ENCODE assay signal across 9 mouse cellular contexts in the genomic region with DNA sequence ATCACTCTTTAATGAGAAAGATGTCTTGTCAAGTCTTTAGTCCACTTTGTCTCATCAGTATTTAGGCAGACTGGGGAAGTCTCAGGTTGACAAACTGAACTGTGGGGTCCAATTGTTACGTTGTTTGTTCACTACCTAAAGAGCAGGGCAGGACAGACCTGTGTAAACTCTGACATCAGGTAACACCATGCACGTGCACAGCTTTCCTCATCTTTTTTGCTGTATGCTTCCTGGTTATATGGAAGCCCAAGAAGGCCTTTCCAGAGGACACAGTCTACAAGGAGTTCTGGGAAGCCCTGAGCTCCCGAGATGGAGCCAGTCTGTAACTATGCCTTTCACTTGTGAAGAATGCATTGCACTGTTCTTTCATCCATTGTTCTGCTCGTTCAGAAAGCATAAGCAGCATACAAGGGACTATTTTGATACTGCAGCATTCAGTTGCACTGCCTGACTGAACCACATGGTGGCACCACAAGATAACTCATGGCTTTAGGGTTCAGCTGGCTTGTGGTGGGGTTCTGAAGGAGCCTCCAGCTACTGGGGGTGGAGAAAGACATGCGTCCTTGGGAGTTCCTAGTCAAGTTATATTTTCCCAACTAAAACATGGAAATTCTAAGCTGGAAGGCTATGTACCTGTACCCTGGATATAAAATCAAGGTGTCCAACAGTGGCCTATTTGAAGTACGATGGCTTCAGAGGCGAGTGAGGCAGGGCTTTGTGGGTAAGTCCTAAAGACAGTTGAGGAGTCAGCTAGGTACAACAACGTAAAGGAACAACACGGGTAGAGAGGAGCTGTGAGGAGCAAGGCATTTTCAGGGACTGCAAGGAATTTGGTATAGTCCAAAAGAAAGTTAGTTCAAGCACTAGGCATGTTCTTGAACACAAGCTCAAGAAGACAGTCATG. TPM values are rescaled to one million over a fixed set of nuclear protein-coding genes. Genes with fewer than 3 reads are reported as not detected.
A peak's percentile ranks its signal among the peaks of the same experiment; 100 is the strongest.
DNase-seq lines count a peak whose midpoint lies in the region; ATAC-seq and TF ChIP-seq lines count a peak whose summit lies in the region.
"Had no signal": no experiment of that assay in that cellular context is flagged by ENCODE, and none has a peak within 500 bp of the region (broad histone marks: within the 10 kb centered on the region; RNA-seq: fewer than 3 reads in every experiment).

No protein-coding gene starts in this region.

- TF ChIP-seq CTCF in cerebellum, adult 2 months (IDR thresholded peaks at IDR 0.05; ENCODE audit: borderline replicate concordance, insufficient read depth, low read depth, low read length) = peak; percentile 96
- peak; percentile 99 for TF ChIP-seq CTCF in midbrain, postnatal 0 days (IDR thresholded peaks at IDR 0.05)

- no peak overlapping the region for H3K4me2 ChIP-seq in liver, embryonic 12.5 days
- H3K4me2 ChIP-seq in hindbrain, embryonic 16.5 days (ENCODE audit: low read length) = no peak overlapping the region
- no peak overlapping the region for H3K4me2 ChIP-seq in midbrain, postnatal 0 days (ENCODE audit: low read depth, low read length, poor library complexity, severe bottlenecking)

- H3K4me1 ChIP-seq in liver, embryonic 12.5 days = no peaks in the 10 kb centered on the region
- no peaks in the 10 kb centered on the region for H3K4me1 ChIP-seq in cerebellum, adult 2 months (ENCODE audit: control insufficient read depth, insufficient read depth, low read length)
- no peaks in the 10 kb centered on the region for H3K4me1 ChIP-seq in hindbrain, embryonic 16.5 days (ENCODE audit: control insufficient read depth, insufficient read depth, low read depth, low read length)
- no peaks in the 10 kb centered on the region for H3K4me1 ChIP-seq in midbrain, postnatal 0 days (ENCODE audit: insufficient read depth, low read length)

- no peaks in the 10 kb centered on the region for H3K27me3 ChIP-seq in liver, embryonic 12.5 days (replicated peaks)
- no peaks in the 10 kb centered on the region for H3K27me3 ChIP-seq in cerebellum, adult 2 months (ENCODE audit: control insufficient read depth, insufficient read depth, low read length)
- no peaks in the 10 kb centered on the region for H3K27me3 ChIP-seq in hindbrain, embryonic 16.5 days (replicated peaks; ENCODE audit: control insufficient read depth, insufficient read depth, low read length)
- no peaks in the 10 kb centered on the region for H3K27me3 ChIP-seq in midbrain, postnatal 0 days (ENCODE audit: insufficient read depth, low read length)
- H3K27me3 ChIP-seq in splenic B cell, adult 2 months (ENCODE audit: control insufficient read depth, insufficient read depth, low read length, poor library complexity, severe bottlenecking) = no peaks in the 10 kb centered on the region

- WGBS in liver, embryonic 12.5 days (ENCODE audit: insufficient replicate concordance) = 69% methylated on average over 9 of the region's 9 CpGs
- 61% methylated on average over 9 of the region's 9 CpGs for WGBS in cerebellum, adult 2 months
- WGBS in hindbrain, embryonic 16.5 days = 66% methylated on average over 9 of the region's 9 CpGs
- WGBS in midbrain, postnatal 0 days = 60% methylated on average over 9 of the region's 9 CpGs

- peak; percentile 48 for DNase-seq in liver
- peak; percentile 76 to 85 for DNase-seq in cerebellum, adult 2 months
- peak; percentile 59 for DNase-seq in forelimb bud, embryonic 11.5 days (ENCODE audit: low read depth, low spot score)
- DNase-seq in left cerebral cortex, postnatal 25 days (ENCODE audit: low spot score in 2 of 2) = peak; percentile 82 to 92
- DNase-seq in midbrain, postnatal 0 days (ENCODE audit: low spot score) = peak; percentile 86
- DNase-seq in splenic B cell, adult 2 months (ENCODE audit: low read depth, low spot score) = peak; percentile 65

- intact Hi-C loops in left cerebral cortex, postnatal 25 days (cut with DNase I) = loop anchor here (2.0 to 5.0 kb wide), 2 partner anchors 212 to 255 kb away; no protein-coding TSS in a partner anchor

- no peak overlapping the region for H3K9ac ChIP-seq in liver, embryonic 12.5 days
- no peak overlapping the region for H3K9ac ChIP-seq in hindbrain, embryonic 16.5 days (ENCODE audit: low read depth, low read length)
- H3K9ac ChIP-seq in midbrain, postnatal 0 days (replicated peaks; ENCODE audit: low read length, poor library complexity, severe bottlenecking) = no peak overlapping the region

- no peak for ATAC-seq in liver, embryonic 12.5 days
- ATAC-seq in hindbrain, embryonic 16.5 days = peak; percentile 93
- peak; percentile 87 for ATAC-seq in midbrain, postnatal 0 days (ENCODE audit: low FRiP score)

- peaks cover 28% of the 10 kb centered on the region for H3K36me3 ChIP-seq in liver, embryonic 12.5 days
- H3K36me3 ChIP-seq in hindbrain, embryonic 16.5 days (ENCODE audit: control insufficient read depth, insufficient read depth, low read length) = peaks cover 5% of the 10 kb centered on the region; the same call in 1 of the 2 replicates
- H3K36me3 ChIP-seq in midbrain, postnatal 0 days (ENCODE audit: insufficient read depth, low read length) = no peaks in the 10 kb centered on the region; the same call in 1 of the 2 replicates
- peaks cover 3% of the 10 kb centered on the region; the same call in 1 of the 2 replicates for H3K36me3 ChIP-seq in splenic B cell, adult 2 months (ENCODE audit: control insufficient read depth, insufficient read depth, low read length, poor library complexity, severe bottlenecking)

- H3K9me3 ChIP-seq in liver, embryonic 12.5 days (replicated peaks) = no peaks in the 10 kb centered on the region
- H3K9me3 ChIP-seq in hindbrain, embryonic 16.5 days (ENCODE audit: control insufficient read depth, low read length) = no peaks in the 10 kb centered on the region
- H3K9me3 ChIP-seq in midbrain, postnatal 0 days (ENCODE audit: low read length) = no peaks in the 10 kb centered on the region

- no peak overlapping the region for H3K27ac ChIP-seq in liver, embryonic 12.5 days
- no peak overlapping the region for H3K27ac ChIP-seq in cerebellum, adult 2 months (ENCODE audit: insufficient read depth, low read length)
- no peak overlapping the region for H3K27ac ChIP-seq in hindbrain, embryonic 16.5 days (ENCODE audit: low read depth, low read length)
- no peak overlapping the region; the same call in 1 of the 2 replicates for H3K27ac ChIP-seq in midbrain, postnatal 0 days (ENCODE audit: low read depth, low read length)

- no peak overlapping the region for H3K4me3 ChIP-seq in liver, embryonic 12.5 days
- H3K4me3 ChIP-seq in cerebellum, adult 2 months (replicated peaks; ENCODE audit: insufficient read depth, low read depth, low read length) = no peak overlapping the region
- H3K4me3 ChIP-seq in hindbrain, embryonic 16.5 days (ENCODE audit: low read length) = no peak overlapping the region
- no peak overlapping the region for H3K4me3 ChIP-seq in midbrain, postnatal 0 days (ENCODE audit: low read depth, low read length)

- no peak for TF ChIP-seq POLR2A in cerebellum, adult 2 months (IDR thresholded peaks at IDR 0.05; ENCODE audit: borderline replicate concordance, insufficient read depth, low read length)

RNA-seq across cellular contexts. Expression of a gene that starts 25.1 kb away (rescaled TPM):
- 41.6 and 41.8 TPM in 2 replicates for polyA plus RNA-seq in liver, embryonic 12.5 days (2016; fragmentation: Nextera tagmentation; extraction: Ambion mirVana)
- polyA plus RNA-seq in cerebellum, adult 2 months (2012; rRNA removed) = 52.7 and 54.5 TPM in 2 replicates
- 43.6 and 44.7 TPM in 2 replicates for polyA plus RNA-seq in hindbrain, embryonic 16.5 days (2015; fragmentation: Nextera tagmentation; extraction: Ambion mirVana)
- total RNA-seq in left cerebral cortex, postnatal 25 days (2021) = 10 to 100 TPM; 19.4 to 25.7 TPM
- 28.6 and 57.3 TPM in 2 replicates for total RNA-seq in midbrain, postnatal 0 days (2014; rRNA removed)
- polyA plus RNA-seq in midbrain, postnatal 0 days (2015; fragmentation: Nextera tagmentation; extraction: Ambion mirVana) = 45.3 and 52.2 TPM in 2 replicates

RNA-seq across cellular contexts. Expression of a gene that starts 39.5 kb away (rescaled TPM):
- polyA plus RNA-seq in liver, embryonic 12.5 days (2016; fragmentation: Nextera tagmentation; extraction: Ambion mirVana) = not detected in 2 replicates
- 0.26 and 0.57 TPM in 2 replicates for polyA plus RNA-seq in cerebellum, adult 2 months (2012; rRNA removed)
- not detected in 2 replicates for polyA plus RNA-seq in hindbrain, embryonic 16.5 days (2015; fragmentation: Nextera tagmentation; extraction: Ambion mirVana)
- total RNA-seq in left cerebral cortex, postnatal 25 days (2021) = not detected
- total RNA-seq in midbrain, postnatal 0 days (2014; rRNA removed) = not detected in 2 replicates
- polyA plus RNA-seq in midbrain, postnatal 0 days (2015; fragmentation: Nextera tagmentation; extraction: Ambion mirVana) = not detected in 2 replicates
- polyA plus RNA-seq: stomach, embryonic 14.5 days had no signal
